Mouse (Mus musculus) cerebellum, postnatal 4 days (tissue): ENCODE data around the gene Ttc13.

Experiments used
- DNase-seq, 2 experiments: peaks; one replicate each; pipeline ENCODE4 v3.0.0; 2022; ENCODE audit warnings: low spot score in 2 of 2, mixed read lengths in 1 of 2

Ttc13 gene

GRCm38 (mm10) chr8:124703526-124703925, 18.3 kb downstream of the Ttc13 start:
- no peak for DNase-seq

- DNase-seq: no peak
Observed at GRCm38 (mm10) chr8:124702183-124702582, 19.6 kb downstream of the Ttc13 start.

GRCm38 (mm10) chr8:124701023-124701422, 20.8 kb downstream of the Ttc13 start:
- no peak for DNase-seq

GRCm38 (mm10) chr8:124700271-124700670, 21.5 kb downstream of the Ttc13 start:
- DNase-seq: no peak

GRCm38 (mm10) chr8:124695424-124696100, 26.2 kb downstream of the Ttc13 start:
- no peak for DNase-seq

- DNase-seq: no peak
Observed at GRCm38 (mm10) chr8:124691706-124692105, 30.1 kb downstream of the Ttc13 start.

- DNase-seq: no peak
Observed at GRCm38 (mm10) chr8:124688899-124689298, 32.9 kb downstream of the Ttc13 start.

GRCm38 (mm10) chr8:124682218-124682617, 39.6 kb downstream of the Ttc13 start:
- no peak for DNase-seq

- no peak for DNase-seq
Observed at GRCm38 (mm10) chr8:124681792-124682157, 40.0 kb downstream of the Ttc13 start.

- no peak for DNase-seq
Observed at GRCm38 (mm10) chr8:124681077-124681791, 40.5 kb downstream of the Ttc13 start.

- no peak for DNase-seq
Observed at GRCm38 (mm10) chr8:124678246-124678645, 43.5 kb downstream of the Ttc13 start.

GRCm38 (mm10) chr8:124677486-124677885, 44.3 kb downstream of the Ttc13 start:
- peak; percentile 79 to 93 for DNase-seq

- peak in 1 of 2 experiments; percentile 49 for DNase-seq
Observed at GRCm38 (mm10) chr8:124677078-124677477, 44.7 kb downstream of the Ttc13 start.

GRCm38 (mm10) chr8:124676661-124677060, 45.1 kb downstream of the Ttc13 start:
- peak in 1 of 2 experiments; percentile 54 for DNase-seq

- DNase-seq: no peak
Observed at GRCm38 (mm10) chr8:124672345-124672744, 49.4 kb downstream of the Ttc13 start.

GRCm38 (mm10) chr8:124668798-124669197, 53.0 kb downstream of the Ttc13 start:
- DNase-seq: no peak

GRCm38 (mm10) chr8:124664414-124664813, 57.4 kb downstream of the Ttc13 start:
- DNase-seq: no peak

GRCm38 (mm10) chr8:124663874-124664230, 57.9 kb downstream of the Ttc13 start:
- no peak for DNase-seq

GRCm38 (mm10) chr8:124663112-124663873, 58.5 kb downstream of the Ttc13 start, which contains the start of gene 2310022B05Rik:
2310022B05Rik (minus strand) TSS chr8:124663369.
- DNase-seq: peak; percentile 51 to 86

GRCm38 (mm10) chr8:124662446-124663111, 59.2 kb downstream of the Ttc13 start:
- no peak for DNase-seq

GRCm38 (mm10) chr8:124661781-124662180, 60.0 kb downstream of the Ttc13 start:
- DNase-seq: no peak

GRCm38 (mm10) chr8:124658415-124658814, 63.4 kb downstream of the Ttc13 start:
- DNase-seq: peak in 1 of 2 experiments; percentile 46
